Mouse (Mus musculus) spleen, postnatal 36 days (tissue): ENCODE measurements around the gene Gm10681.
"Not testable (repeated sequence)": the region's sequence is repeated elsewhere in the genome, so short reads cannot be mapped to it uniquely, and the experiment has no call there.

ENCODE experiments used
- DNase-seq, 2 experiments: peaks; one replicate each; pipeline ENCODE4 v3.0.0; 2022; ENCODE audit warnings: low spot score in 2 of 2, mixed read lengths in 1 of 2

The Gm10681 gene

GRCm38 (mm10) chr3:98588707-98589106, at the start of gene Gm10681:
Gm10681 (minus strand) TSS chr3:98588807.
- DNase-seq: no peak

DNA sequence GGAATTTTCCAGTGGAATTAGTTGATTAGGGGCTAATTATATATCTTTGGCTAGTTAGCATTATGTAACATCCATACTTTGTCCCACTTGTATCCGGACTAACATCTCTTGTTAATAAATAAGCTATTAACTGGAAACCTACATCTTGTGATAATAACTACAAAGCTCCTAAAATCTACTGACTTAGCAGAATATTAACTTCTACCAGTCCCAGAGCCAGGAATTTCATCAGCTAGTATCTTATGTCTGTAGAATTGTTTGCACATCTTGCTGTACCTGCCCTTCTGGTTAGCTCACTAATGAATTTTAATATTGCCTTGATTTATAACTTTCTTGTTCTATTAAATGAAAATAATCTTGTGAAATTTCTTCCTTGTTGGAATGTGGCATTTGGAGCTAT, 46.5 kb upstream of the Gm10681 start:
- DNase-seq: no peak

- DNase-seq: no peak
Measured at GRCm38 (mm10) chr3:98630152-98630551, 41.5 kb upstream of the Gm10681 start, which contains the start of gene Hsd3b5. Hsd3b5 (minus strand) TSS chr3:98630252.

DNA sequence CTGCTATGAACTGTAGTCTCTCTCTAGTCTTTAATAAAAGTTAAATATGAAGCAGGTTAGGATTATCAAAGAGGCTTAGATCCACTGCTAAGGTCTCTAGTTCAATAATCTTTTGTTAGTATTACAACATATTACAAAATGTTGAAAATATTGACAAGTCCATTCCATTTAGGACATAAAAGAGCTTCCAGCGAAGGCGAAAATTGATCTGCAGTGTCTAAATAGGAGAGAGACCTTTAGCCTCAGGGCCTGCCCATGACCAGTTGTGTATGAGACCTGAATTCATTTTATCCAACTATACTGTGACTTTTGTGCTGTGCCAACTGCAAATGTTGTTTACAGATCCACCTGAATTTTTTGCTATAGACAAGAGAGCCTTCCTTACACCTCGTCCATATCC, 41.0 kb upstream of the Gm10681 start:
- no peak for DNase-seq

GRCm38 (mm10) chr3:98616786-98617185, 28.2 kb upstream of the Gm10681 start:
- DNase-seq: not testable (repeated sequence)

DNA sequence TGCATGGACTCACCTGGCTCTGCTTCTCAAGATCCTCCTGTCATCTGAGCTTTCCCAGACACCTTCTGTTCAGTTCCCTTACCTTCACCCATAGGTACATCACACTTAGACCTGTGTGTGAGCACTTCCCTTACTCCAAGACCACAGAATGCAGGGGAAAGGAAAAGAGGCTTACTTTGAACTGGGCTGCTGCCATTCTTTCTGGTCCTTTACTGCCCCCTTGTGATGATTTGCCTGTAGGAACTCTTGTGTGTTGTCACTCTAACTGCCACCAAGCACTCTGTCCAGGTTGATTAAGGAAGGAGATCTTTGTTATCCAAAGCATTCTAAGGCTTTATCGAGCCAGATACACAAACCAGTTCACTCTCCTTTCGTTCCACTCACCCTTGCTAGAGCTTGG, 27.6 kb upstream of the Gm10681 start:
- DNase-seq: not testable (repeated sequence)

DNA sequence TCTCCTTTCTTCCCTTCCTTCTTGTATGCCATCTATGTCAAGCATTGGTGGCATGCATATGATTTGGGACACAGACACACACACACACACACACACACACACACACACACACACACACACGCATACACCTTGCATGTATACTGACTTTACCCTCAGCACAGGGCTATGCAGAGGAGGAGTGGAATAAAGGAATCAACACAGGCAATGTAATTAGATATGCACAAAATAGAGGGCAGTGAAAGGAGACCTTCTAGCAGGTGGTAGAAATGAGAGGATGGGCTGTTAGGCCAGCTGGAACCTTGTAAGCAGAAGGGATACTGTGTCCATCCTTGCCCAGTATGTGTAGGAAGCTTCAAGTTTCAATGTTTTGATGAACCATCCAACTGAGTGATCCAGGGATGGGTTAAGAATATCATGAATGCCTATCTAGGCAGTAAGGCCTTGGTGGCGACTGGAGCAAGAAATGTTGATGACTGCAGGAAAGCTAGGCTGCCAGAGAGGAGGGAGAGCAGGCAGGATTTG, 25.9 kb upstream of the Gm10681 start:
- not testable (repeated sequence) for DNase-seq

GRCm38 (mm10) chr3:98613963-98614362, 25.4 kb upstream of the Gm10681 start:
- DNase-seq: no peak

GRCm38 (mm10) chr3:98613540-98613939, 24.9 kb upstream of the Gm10681 start:
- DNase-seq: not testable (repeated sequence)

GRCm38 (mm10) chr3:98587721-98588120, 886 bp downstream of the Gm10681 start:
- no peak for DNase-seq

DNA sequence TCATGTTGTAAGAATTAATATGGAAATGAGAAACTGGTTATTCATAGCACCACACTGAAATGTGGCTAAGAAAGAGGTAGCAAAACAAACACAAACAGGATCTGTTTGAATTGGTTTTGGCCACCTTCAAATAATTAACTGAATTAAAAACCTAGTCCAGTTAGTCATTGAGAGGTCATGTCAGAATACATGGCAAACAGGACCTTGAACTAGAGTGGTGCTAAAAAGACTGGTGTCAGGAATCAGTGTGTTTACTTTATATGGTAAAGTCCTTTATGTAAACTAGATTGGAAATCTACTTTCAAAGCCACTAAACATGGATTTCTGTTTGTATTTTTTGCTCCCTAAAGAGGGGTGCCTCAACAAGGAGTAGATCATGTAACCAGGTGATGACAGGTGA, 6.0 kb downstream of the Gm10681 start:
- DNase-seq: not testable (repeated sequence)

DNA sequence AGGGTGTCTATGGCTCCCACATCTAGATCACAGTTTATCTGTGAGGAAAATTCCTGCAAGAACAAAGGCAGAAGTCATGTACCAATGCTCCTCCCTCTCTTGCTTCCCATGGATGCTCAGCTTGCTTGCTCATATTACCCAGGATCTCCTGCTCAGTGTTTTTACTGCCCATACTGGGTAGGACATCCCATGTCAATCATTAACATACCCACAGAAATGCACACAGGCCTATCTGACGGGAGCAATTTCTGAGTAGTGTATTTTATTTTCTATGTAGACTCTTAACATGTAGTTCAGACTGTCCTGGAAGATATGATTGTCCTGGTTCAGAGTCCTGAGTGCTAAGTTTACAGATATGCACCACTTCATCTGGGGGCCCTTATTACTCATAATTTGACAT, 6.4 kb downstream of the Gm10681 start:
- DNase-seq: not testable (repeated sequence)

GRCm38 (mm10) chr3:98581024-98581423, 7.6 kb downstream of the Gm10681 start:
- not testable (repeated sequence) for DNase-seq

DNA sequence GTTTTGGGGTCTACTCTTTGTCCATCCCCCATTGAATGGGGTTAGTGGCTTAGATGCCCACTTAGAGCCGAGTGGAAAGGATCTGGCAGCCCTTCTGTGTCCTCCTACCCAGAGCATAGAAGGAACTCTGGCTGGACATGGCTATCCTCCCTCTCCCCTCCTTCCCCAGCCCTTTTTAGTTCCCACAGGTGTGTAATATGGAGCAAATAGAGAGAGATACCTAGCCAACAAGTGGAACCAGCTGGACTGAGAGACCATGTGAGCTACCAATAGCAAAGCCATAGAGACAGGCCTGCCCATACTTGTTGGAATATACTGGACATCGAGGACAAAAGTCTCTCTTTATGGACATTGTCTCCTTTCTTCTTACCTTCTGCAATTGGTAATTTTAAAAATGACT, 20.9 kb downstream of the Gm10681 start:
- not testable (repeated sequence) for DNase-seq

DNA sequence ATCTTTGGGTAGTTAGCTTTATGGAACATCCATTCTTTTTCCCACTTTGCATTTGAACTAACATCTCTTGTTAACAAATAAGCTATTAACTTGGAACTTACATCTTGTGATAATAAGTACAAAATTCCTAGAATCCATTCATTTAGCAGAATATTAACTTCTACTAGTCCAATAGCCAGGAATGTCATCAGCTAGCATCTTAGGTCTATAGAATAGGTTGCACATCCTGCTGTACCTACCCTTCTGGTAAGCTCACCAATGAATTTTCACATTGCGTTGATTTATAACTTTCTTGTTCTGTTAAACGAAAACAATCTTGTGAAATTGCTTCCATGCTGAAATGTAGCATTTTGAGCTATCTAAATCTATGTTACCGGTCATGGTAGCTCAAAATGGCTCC, 23.7 kb downstream of the Gm10681 start:
- not testable (repeated sequence) for DNase-seq

GRCm38 (mm10) chr3:98563831-98564230, 24.8 kb downstream of the Gm10681 start:
- not testable (repeated sequence) for DNase-seq

GRCm38 (mm10) chr3:98560711-98561110, 27.9 kb downstream of the Gm10681 start:
- DNase-seq: not testable (repeated sequence)

- not testable (repeated sequence) for DNase-seq
Measured at GRCm38 (mm10) chr3:98550832-98551231, 37.8 kb downstream of the Gm10681 start.

- DNase-seq: not testable (repeated sequence)
Measured at GRCm38 (mm10) chr3:98550215-98550614, 38.4 kb downstream of the Gm10681 start.

- DNase-seq: not testable (repeated sequence)
Measured at GRCm38 (mm10) chr3:98548495-98548894, 40.1 kb downstream of the Gm10681 start.

DNA sequence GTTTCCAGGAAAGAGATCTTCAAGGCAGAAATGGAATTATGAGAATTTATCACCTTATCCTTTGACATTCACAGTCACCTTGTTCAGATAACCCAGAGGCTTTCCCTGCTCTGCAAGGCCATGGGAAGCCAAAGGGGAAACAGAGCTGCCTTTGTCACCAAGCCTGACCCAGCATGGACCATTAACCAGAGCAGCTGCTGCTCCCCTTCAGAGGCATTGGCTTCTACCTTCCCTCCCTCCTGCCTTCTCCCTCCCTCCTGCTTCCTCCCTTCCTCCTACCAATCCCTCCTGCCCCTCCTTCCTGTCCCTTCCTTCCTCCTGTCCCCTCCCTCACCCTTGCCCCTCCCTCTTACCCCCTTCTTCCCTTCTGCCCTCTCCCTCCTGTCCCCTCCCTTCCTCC, 41.0 kb downstream of the Gm10681 start:
- not testable (repeated sequence) for DNase-seq

GRCm38 (mm10) chr3:98524978-98525377, 63.6 kb downstream of the Gm10681 start:
- DNase-seq: not testable (repeated sequence)

GRCm38 (mm10) chr3:98524552-98524951, 64.1 kb downstream of the Gm10681 start:
- DNase-seq: not testable (repeated sequence)

DNA sequence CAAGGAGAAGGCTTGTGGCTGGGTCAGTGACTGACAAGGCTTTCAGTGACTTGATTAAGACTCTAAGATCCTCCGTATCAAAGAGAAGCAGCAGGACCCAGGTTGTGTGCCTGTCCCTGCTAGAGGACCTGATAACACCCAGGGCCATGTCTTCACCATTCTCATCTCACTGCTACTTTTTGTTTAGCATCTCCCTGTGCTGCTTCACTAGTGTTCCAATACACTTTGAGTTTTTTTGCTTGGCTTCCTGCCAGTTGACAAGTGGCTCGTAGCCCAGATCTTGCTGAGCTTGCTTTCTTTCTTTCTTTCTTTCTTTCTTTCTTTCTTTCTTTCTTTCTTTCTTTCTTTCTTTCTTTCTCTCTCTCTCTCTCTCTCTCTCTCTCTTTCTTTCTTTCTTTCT, 65.8 kb downstream of the Gm10681 start:
- DNase-seq: not testable (repeated sequence)
